Mouse (Mus musculus) layer of hippocampus, postnatal 25 days (tissue): ENCODE results near the gene A730049H05Rik. TPM values are rescaled to one million over a fixed set of nuclear protein-coding genes. Genes with fewer than 3 reads are reported as not detected.

Experiments
- DNase-seq, 2 experiments: peaks; one replicate each; pipeline ENCODE4 v3.0.0; 2022; ENCODE audit warnings: mixed read lengths in 2 of 2, low spot score in 1 of 2; ENCODE audit errors: extremely low spot score in 1 of 2
- total RNA-seq, 2 experiments: library from RNA; stranded (reverse); gene quantifications; 2 replicates each; pipeline ENCODE4 v1.2.3; 2021

The A730049H05Rik gene
- total RNA-seq: under 1 TPM in 1 of 2 experiments, not detected in 1; 0.12 TPM

- no peak for DNase-seq
These were observed at the start of gene A730049H05Rik for GRCm38 (mm10) chr6:92816311-92816751. TSS of gene A730049H05Rik (plus strand) at chr6:92816478.

GRCm38 (mm10) chr6:92776356-92776755 lies 39.9 kb upstream of the A730049H05Rik start:
- DNase-seq: peak in 1 of 2 experiments; percentile 13

- DNase-seq: no peak
These were observed 36.9 kb upstream of the A730049H05Rik start for GRCm38 (mm10) chr6:92779140-92779934.

DNA sequence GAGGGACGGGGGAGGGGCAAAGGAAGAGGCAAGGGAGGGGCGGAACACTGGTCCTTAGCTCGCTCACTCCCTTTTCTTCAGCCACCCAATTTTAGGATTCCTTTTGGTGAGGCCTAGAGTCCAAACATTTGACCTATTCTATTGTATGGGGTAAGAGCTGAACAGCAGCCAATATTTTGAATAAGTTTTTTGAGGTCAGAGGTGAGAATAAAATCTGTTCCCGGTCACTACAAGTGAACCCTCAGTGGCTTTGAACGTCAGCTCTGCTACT lies 36.4 kb upstream of the A730049H05Rik start:
- no peak for DNase-seq

GRCm38 (mm10) chr6:92781446-92781845 lies 34.8 kb upstream of the A730049H05Rik start:
- no peak for DNase-seq

- peak; percentile 62 to 86 for DNase-seq
These were observed 31.5 kb upstream of the A730049H05Rik start for GRCm38 (mm10) chr6:92784782-92785181.

DNA sequence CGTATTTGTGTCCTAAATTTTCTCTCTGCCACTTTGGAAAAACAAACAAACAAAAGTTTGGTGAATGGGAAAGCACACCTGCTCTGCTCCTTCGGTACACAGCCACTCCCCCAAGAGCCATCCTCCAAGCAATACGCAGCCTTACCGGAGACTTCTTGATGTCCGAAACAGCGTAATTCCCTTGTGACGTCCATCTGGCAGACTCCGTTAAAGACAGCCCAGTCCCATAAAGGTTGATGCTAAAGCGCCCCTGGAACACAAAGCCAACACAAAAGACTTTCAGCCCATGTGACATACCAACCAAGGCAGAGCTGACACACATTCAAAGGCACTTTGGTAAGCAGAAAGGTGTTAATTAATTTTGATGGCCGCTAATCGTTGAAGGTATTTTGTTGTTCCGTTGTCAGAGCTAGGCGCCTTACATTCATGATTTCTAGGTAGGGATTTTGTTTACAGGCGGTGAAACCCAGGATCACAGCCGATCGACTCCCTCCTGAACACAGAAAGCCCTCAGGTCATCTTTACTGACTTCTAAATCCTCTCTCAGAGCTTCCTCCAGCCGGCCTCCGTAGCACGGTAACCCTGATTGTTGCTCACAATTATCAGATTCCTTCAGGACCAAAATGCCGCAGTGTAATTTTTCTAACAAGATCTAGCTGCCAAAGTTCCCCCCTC lies 29.4 kb upstream of the A730049H05Rik start:
- DNase-seq: no peak

- DNase-seq: peak; percentile 92 to 98
These were observed 28.9 kb upstream of the A730049H05Rik start for GRCm38 (mm10) chr6:92787376-92787712.

- DNase-seq: no peak
These were observed 22.5 kb upstream of the A730049H05Rik start for GRCm38 (mm10) chr6:92793804-92794203.

DNA sequence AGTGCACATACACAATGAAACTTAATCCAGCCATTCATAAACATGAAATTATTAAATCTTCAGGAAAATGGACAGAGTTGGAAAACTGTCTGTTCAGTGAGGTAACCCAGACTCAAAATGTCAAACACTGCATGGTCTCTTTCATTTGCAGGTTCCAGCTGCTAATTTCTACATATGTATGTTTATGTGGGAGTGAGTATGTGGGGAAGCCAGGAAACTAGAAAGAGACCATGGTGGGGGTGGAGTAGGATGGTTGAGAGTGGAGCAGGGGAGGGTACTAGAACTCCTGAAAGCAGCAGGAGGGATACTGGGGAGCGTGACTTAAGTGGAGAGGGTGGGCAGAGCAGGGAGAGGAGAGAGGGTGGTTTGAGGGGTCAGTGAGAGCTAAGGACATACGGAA lies 14.8 kb upstream of the A730049H05Rik start:
- DNase-seq: no peak

DNA sequence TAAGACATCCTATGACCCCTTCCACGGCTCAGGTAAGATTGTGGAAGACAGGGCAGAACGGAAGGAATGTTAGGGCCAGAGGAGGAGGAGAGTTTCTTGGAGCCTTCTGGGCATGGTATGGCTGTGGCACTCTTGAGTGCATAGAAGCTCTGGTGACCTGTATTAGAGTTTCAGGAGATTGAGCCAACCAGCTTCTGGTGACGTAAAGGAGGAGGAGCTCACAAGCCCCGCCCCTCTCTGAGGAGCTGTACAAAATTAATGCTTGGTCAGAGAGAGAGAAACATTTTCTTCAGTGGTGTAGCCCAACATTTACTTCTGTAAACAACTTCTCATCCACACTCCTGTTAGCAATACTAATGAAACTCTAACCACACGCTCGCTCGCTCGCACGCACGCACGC lies 13.9 kb upstream of the A730049H05Rik start:
- no peak for DNase-seq

- no peak for DNase-seq
These were observed 13.1 kb upstream of the A730049H05Rik start for GRCm38 (mm10) chr6:92803213-92803612.

- DNase-seq: no peak
These were observed 11.9 kb upstream of the A730049H05Rik start for GRCm38 (mm10) chr6:92804254-92804971.

- DNase-seq: no peak
These were observed 6.5 kb upstream of the A730049H05Rik start for GRCm38 (mm10) chr6:92809818-92810217.

- no peak for DNase-seq
These were observed 5.7 kb upstream of the A730049H05Rik start for GRCm38 (mm10) chr6:92810628-92811027.

DNA sequence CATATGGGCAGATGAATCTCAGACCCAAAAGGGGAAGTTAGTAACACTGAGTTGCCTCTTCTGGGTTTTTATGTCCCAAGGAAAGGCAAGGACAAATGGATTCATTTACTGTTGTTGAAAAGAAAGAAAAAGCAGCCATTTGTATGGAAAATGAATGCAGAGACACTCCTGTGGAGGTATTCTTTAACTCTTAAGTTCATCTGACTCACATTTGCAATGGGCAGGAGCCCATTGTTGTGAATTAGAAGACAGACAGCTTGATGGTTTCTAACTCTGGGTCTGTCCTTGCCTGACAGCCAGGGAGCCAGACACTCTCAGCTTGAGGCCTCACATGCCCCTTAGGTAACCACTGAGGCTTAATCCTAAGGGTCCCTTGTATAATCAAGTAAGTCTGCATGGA lies 4.7 kb upstream of the A730049H05Rik start:
- DNase-seq: no peak

GRCm38 (mm10) chr6:92812702-92813370 lies 3.4 kb upstream of the A730049H05Rik start:
- no peak for DNase-seq

- no peak for DNase-seq
These were observed 1.4 kb downstream of the A730049H05Rik start for GRCm38 (mm10) chr6:92817661-92818060.

- DNase-seq: no peak
These were observed 5.3 kb downstream of the A730049H05Rik start for GRCm38 (mm10) chr6:92821606-92822005.

DNA sequence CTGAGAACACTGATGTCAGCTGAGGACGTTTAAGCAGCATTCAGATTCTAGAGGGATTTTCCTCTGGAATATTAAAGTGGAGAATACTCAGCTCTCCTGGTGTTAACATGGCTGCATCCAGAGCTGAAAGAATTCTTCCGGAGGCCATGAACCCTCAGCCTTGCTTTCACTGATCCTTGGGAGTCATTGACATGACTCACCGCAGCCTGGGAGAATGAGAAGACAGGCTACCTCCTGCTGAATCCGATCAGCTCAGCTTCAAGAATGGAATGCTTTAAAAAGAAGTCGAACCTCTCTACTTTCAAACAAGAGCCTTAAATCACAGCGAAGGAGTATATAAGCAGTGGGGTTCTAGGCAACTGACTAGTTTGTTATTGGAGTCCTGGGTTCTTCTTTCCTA lies 5.7 kb downstream of the A730049H05Rik start:
- DNase-seq: no peak

GRCm38 (mm10) chr6:92823991-92824390 lies 7.7 kb downstream of the A730049H05Rik start:
- DNase-seq: no peak
